Mouse (Mus musculus) hindbrain, embryonic 12.5 days (tissue): ENCODE measurements around the gene Cdc42se2. TPM values are rescaled to one million over a fixed set of nuclear protein-coding genes. Genes with fewer than 3 reads are reported as not detected.

ENCODE experiments used
- ATAC-seq: fragments of 200-750 bp; cut with Nextera tagmentation; 2 replicates; pipeline ENCODE4 v1.8.0; 2017; ENCODE audit warnings: moderate TSS enrichment; ENCODE audit not compliant: low FRiP score
- H3K27ac ChIP-seq: fragments of 300-500 bp; sonication (generic); 2 replicates; pipeline ENCODE4 v1.5.1; 2016; ENCODE audit warnings: mild to moderate bottlenecking
- H3K27me3 ChIP-seq: fragments of 300-500 bp; sonication (generic); 2 replicates; pipeline ENCODE4 v1.6.1; 2016; ENCODE audit warnings: mild to moderate bottlenecking
- H3K36me3 ChIP-seq: fragments of 300-500 bp; sonication (generic); 2 replicates; pipeline ENCODE4 v1.6.1; 2016; ENCODE audit warnings: mild to moderate bottlenecking
- H3K4me1 ChIP-seq: fragments of 300-500 bp; sonication (generic); 2 replicates; pipeline ENCODE4 v1.6.1; 2016
- H3K4me2 ChIP-seq: fragments of 300-500 bp; sonication (generic); replicated peaks from 2 replicates; pipeline ENCODE4 v1.6.1; 2016; ENCODE audit warnings: mild to moderate bottlenecking
- H3K4me3 ChIP-seq: fragments of 300-500 bp; sonication (generic); 2 replicates; pipeline ENCODE4 v1.5.1; 2016; ENCODE audit warnings: mild to moderate bottlenecking
- H3K9ac ChIP-seq: fragments of 300-500 bp; sonication (generic); 2 replicates; pipeline ENCODE4 v1.6.1; 2016; ENCODE audit warnings: mild to moderate bottlenecking, moderate library complexity
- H3K9me3 ChIP-seq: fragments of 300-500 bp; sonication (generic); replicated peaks from 2 replicates; pipeline ENCODE4 v1.6.1; 2016; ENCODE audit warnings: mild to moderate bottlenecking
- WGBS: fragments of 180-500 bp; shearing (Covaris S2); methylation state at CpG from one replicate; pipeline ENCODE4 v1.1.7; 2016; 5-methylcytosine and 5-hydroxymethylcytosine counted together
- polyA plus RNA-seq: library from polyadenylated mRNA; unstranded; fragments of >200 nt; fragmentation: Nextera tagmentation; extraction: Ambion mirVana; gene quantifications from 2 replicates; pipeline ENCODE4 v1.2.1, GENCODE M21; 2016

Cdc42se2 gene
- polyA plus RNA-seq, 1 experiment from 2014 or later = 205 TPM

DNA sequence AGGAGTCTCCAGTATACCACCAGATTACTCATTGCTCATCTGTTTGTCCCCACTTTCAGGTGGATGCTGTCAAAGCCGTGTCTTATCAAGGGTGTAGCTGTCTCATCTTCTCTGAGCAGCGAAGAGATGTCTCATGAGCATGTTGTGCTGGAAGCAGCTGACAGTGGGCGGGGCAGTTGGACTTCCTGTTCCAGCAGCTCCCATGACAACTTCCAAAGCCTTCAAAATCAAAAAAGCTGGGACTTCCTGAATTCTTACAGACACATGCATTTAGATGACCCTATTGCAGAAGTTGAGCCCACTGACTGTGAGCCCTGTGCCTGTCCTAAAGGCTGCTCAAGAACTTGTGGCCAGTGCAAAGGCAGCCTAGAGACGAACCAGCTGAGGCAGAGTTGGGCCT, 96.3 kb downstream of the Cdc42se2 start:
- H3K27me3 ChIP-seq = no peaks in the 10 kb centered on the region
- H3K4me1 ChIP-seq = no peaks in the 10 kb centered on the region
- peaks cover 28% of the 10 kb centered on the region for H3K36me3 ChIP-seq
- H3K4me2 ChIP-seq = no peak overlapping the region
- H3K27ac ChIP-seq = no peak overlapping the region
- H3K9me3 ChIP-seq = no peaks in the 10 kb centered on the region
- no peak overlapping the region for H3K4me3 ChIP-seq
- 86% methylated on average over 4 of the region's 4 CpGs for WGBS
- no peak overlapping the region for H3K9ac ChIP-seq
- ATAC-seq = no peak

DNA sequence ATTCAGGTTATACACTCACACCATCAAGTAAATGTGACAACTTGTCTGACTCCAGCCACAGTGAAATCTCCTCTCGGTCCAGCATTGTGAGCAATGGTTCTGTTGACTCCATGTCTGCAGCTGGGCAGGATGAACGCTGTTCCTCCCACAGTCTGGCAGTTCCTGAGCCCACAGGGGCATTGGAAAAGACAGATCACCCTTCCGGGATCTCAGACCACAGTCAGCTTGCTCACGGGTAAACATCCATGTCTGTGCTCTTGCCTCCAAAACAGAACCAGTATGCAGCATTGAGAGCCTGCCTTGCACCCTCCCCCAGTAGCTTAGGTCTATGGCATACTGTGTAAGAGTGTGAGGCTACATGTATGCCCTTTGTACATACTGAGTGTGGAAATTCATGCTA, 97.3 kb downstream of the Cdc42se2 start:
- Histone ChIP-seq H3K36me3 (peaks cover 26% of the 10 kb centered on the region), H3K9ac (no peak overlapping the region), H3K4me2 (no peak overlapping the region), H3K4me3 (no peak overlapping the region), H3K4me1 (no peaks in the 10 kb centered on the region), H3K27me3 (no peaks in the 10 kb centered on the region), H3K9me3 (no peaks in the 10 kb centered on the region), H3K27ac (no peak overlapping the region)
- ATAC-seq = no peak
- WGBS = 89% methylated on average over 4 of the region's 4 CpGs

DNA sequence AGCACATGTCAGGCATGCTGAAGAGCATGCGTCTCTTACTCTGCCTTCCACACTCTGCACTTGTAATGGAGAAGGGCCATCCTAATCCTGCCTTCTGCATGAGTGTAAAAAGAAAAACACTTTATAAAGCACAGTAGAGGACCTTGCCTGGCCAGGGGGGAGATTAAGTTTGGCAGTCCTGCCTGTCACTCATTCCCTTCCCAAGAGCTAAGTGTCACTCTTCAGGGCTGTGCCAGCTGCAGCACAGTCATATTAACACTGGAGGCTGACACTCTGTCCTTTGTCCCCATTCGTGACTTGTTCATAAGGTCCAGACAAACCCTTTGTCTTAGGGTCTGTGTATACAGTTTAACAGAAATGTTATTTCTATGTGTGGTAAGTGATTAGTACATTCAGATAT, 102.6 kb downstream of the Cdc42se2 start:
- H3K4me3 ChIP-seq = no peak overlapping the region
- 91% methylated on average over 2 of the region's 2 CpGs for WGBS
- no peak for ATAC-seq
- peaks cover 38% of the 10 kb centered on the region for H3K36me3 ChIP-seq
- H3K27ac ChIP-seq = no peak overlapping the region
- no peaks in the 10 kb centered on the region for H3K9me3 ChIP-seq
- no peak overlapping the region for H3K4me2 ChIP-seq
- H3K9ac ChIP-seq = no peak overlapping the region
- no peaks in the 10 kb centered on the region for H3K4me1 ChIP-seq
- H3K27me3 ChIP-seq = no peaks in the 10 kb centered on the region

DNA sequence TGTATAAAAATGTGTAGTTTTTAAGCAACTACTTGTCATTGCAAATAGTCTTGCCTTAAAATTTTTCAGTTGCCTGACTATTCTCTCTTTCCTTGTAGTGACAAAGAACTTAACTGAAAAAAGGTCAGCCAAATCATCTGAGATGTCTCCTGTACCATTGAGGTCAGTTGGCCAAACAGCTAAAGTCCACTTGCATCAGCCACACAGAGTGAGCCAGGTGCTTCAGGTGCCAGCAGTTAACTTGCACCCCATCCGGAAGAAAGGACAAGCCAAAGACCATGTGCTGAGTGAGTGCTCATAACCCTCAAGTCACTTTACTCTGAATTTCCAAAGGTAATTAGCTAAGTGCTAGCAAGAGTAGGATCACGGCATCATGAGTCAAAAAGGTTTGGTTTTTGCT, 108.3 kb downstream of the Cdc42se2 start:
- Histone ChIP-seq H3K36me3 (peaks cover 39% of the 10 kb centered on the region), H3K4me2 (no peak overlapping the region), H3K27me3 (no peaks in the 10 kb centered on the region), H3K4me3 (no peak overlapping the region), H3K4me1 (no peaks in the 10 kb centered on the region), H3K9me3 (no peaks in the 10 kb centered on the region), H3K9ac (no peak overlapping the region), H3K27ac (no peak overlapping the region)
- WGBS = 89% methylated on average over 2 of the region's 2 CpGs
- no peak for ATAC-seq

DNA sequence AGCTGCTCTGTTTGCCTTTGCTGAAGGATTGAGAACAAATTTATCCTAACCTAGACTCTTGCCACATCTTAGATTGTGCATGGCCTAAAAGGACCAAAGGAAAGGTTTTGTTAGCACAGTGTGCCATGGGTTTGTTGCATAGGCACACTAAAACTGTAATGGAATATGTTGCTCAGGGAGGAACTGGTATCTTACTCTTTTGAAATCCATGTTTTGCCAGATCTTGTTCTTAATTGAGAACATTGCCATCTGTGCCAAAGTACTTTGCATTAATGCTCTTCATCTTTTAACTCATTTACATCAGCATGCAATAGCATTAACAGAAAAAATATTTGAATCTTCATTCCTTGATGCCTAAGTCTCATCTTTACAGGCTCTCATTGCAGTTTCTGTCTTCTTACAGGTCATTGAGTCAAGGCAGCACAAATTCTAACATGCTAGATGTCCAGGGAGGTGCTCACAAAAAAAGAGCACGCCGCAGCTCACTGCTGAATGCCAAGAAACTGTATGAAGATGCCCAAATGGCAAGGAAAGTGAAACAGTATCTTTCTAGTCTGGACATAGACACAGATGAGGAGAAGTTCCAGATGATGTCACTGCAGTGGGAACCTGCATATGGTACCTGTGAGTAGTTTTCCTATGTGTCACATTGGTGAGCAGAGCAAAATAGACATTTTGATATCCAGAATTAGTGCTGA, 111.5 kb downstream of the Cdc42se2 start:
- Histone ChIP-seq H3K4me1 (no peaks in the 10 kb centered on the region), H3K27ac (no peak overlapping the region), H3K4me3 (no peak overlapping the region), H3K36me3 (peaks cover 28% of the 10 kb centered on the region), H3K9me3 (no peaks in the 10 kb centered on the region), H3K9ac (no peak overlapping the region), H3K4me2 (no peak overlapping the region), H3K27me3 (no peaks in the 10 kb centered on the region)
- WGBS = 95% methylated on average over 2 of the region's 2 CpGs
- ATAC-seq = no peak

DNA sequence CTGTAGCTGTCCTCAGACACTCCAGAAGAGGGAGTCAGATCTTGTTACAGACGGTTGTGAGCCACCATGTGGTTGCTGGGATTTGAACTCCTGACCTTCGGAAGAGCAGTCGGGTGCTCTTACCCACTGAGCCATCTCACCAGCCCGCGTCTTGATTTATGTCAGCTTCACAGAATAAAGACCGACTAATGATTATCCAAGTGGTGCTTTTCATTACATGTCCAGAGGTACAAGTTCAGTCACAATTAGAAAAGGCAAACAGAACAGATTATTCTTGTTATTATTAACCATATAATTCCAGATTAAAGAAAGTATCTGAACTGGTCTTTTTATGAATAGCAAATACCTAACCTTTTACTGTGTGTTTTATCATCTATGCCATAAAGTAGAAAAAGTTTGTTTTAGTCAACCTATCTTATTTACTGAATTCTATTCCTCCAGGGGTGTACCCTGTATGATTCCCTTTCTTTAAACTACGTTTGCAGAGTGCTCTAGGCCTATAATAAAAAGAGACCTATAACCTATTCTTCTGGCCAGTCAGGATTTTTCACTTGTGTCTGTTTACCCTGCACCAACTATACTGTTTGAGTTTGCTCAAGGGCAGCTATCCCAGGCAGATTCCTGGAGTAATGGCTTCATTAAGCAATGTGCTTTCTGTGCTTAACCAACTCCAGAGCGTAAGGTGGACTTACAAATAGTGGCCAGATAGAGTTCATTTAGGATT, 113.7 kb downstream of the Cdc42se2 start:
- Histone ChIP-seq H3K4me3 (no peak overlapping the region), H3K27ac (no peak overlapping the region), H3K36me3 (peaks cover 12% of the 10 kb centered on the region), H3K9me3 (no peaks in the 10 kb centered on the region), H3K4me1 (no peaks in the 10 kb centered on the region), H3K4me2 (no peak overlapping the region), H3K9ac (no peak overlapping the region), H3K27me3 (no peaks in the 10 kb centered on the region)
- ATAC-seq = no peak
- 85% methylated on average over 8 of the region's 8 CpGs for WGBS

Other genes starting within 250 kb of the Cdc42se2 start
- 5.5 and 10.8 TPM in 2 replicates for gene Lyrm7, start 73.2 kb upstream of the Cdc42se2 start, polyA plus RNA-seq
- gene Hint1, start 78.7 kb upstream of the Cdc42se2 start, polyA plus RNA-seq = 642 and 656 TPM in 2 replicates
- 67.5 and 68.6 TPM in 2 replicates for gene Gpx3, start 114.8 kb upstream of the Cdc42se2 start, polyA plus RNA-seq
- 19.0 and 20.8 TPM in 2 replicates for gene Tnip1, start 175.2 kb upstream of the Cdc42se2 start, polyA plus RNA-seq
- 121 and 140 TPM in 2 replicates for gene Anxa6, start 245.8 kb upstream of the Cdc42se2 start, polyA plus RNA-seq